Mouse (Mus musculus) central nervous system, embryonic 11.5 days (tissue): ENCODE data around the gene Olfr992. TPM values are rescaled to one million over a fixed set of nuclear protein-coding genes. Genes with fewer than 3 reads are reported as not detected.

Experiments
- polyA plus RNA-seq: library from polyadenylated mRNA; depleted of rRNA; stranded (reverse); fragments of >200 nt; gene quantifications from 2 replicates; pipeline ENCODE4 v1.2.3, GENCODE M21; 2012; rRNA removed

The Olfr992 gene
- not detected in 2 replicates for polyA plus RNA-seq

DNA sequence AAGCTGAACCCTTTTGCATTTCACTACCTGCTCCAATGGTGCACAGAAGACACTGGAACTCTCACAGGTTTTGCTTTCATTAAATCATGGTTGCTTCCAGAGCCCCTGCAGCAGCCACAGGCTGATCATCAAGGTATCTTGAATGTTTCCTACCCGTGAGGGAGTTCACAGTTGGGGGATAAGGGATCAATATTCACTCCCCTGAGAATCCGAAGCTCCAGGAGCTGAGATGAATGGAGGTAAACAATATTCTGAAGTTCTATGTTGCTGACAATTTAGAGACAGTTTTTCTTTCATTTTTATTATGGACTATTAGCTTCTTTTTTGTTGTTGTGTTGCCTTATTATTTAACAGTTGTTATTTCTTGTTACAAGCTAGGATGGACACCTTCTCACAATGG, at the start of gene Olfr992:
Olfr992 (minus strand) TSS at position 101 of the 400 bp plus-strand sequence.

DNA sequence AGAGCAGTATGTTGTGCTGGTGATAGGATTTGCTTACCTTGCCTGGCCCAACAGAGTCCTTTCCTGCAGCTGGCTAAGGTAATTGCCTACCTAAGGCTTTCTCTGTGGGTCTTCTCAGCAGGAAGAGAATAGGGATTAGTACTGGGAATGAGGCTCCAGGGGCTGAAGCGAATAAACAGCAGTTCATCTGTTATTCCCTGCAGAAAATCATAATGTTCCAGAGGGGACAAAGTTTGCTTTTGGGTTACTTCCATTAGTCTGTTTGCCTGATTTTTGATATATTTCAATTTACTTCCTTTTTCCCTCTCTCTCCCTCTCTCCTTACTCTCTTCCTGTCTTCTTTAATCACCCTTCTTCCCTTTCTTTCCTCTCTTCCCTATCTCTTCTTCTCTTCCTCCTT, 34.3 kb upstream of the Olfr992 start, which contains the start of gene Olfr995:
Olfr995 (minus strand) TSS at position 101 of the 400 bp plus-strand sequence.

GRCm38 (mm10) chr2:85436351-85436750, 27.1 kb upstream of the Olfr992 start, which contains the start of gene Olfr994:
Olfr994 (minus strand) TSS chr2:85436451.

GRCm38 (mm10) chr2:85414777-85415176, 5.5 kb upstream of the Olfr992 start, which contains the start of gene Olfr993:
Olfr993 (minus strand) TSS chr2:85414877.

DNA sequence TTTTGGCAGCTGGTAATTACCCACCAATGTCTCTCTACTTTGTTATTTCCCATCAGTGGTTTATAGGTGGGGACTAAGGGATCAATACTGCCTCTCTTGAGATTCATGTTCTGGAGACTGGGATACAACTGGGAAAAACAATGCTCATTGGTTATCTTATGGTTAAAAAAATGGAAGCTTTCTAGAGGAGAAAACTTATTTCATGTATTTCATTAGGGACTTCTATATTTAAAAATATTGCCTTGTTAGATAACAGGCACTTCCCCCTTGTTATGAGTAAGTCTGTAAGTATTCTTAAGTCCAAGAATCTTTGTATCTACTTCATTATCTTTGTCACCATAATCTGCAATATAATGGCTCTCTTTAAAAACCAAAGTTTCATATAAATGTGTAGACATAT, 46.1 kb downstream of the Olfr992 start, which contains the start of gene Olfr988:
Olfr988 (minus strand) TSS at position 101 of the 400 bp plus-strand sequence.

Other genes starting within 250 kb of the Olfr992 start
- gene Lrrc55, start 212.3 kb downstream of the Olfr992 start, polyA plus RNA-seq, result 0.95 and 1.8 TPM in 2 replicates
- not detected in 2 replicates for gene Olfr987, start 70.2 kb downstream of the Olfr992 start, polyA plus RNA-seq
- gene Olfr988, start 46.2 kb downstream of the Olfr992 start, polyA plus RNA-seq, result not detected in 2 replicates
- not detected in 2 replicates for gene Olfr993, start 5.4 kb upstream of the Olfr992 start, polyA plus RNA-seq
- gene Olfr994, start 27.0 kb upstream of the Olfr992 start, polyA plus RNA-seq, result not detected in 2 replicates
- gene Olfr995, start 34.2 kb upstream of the Olfr992 start, polyA plus RNA-seq, result not detected in 2 replicates
- gene 4833423E24Rik, start 109.6 kb upstream of the Olfr992 start, polyA plus RNA-seq, result 0.04 TPM in 2 replicates
- not detected in 2 replicates for gene Olfr996, start 169.7 kb upstream of the Olfr992 start, polyA plus RNA-seq
- gene Olfr998, start 179.5 kb upstream of the Olfr992 start, polyA plus RNA-seq, result not detected in 2 replicates
- gene Olfr1000, start 202.4 kb upstream of the Olfr992 start, polyA plus RNA-seq, result not detected in 2 replicates
- not detected in 2 replicates for gene Olfr1002, start 241.2 kb upstream of the Olfr992 start, polyA plus RNA-seq